Mouse (Mus musculus): Measurements from ENCODE around the gene Uchl1. TPM values are rescaled to one million over a fixed set of nuclear protein-coding genes. Genes with fewer than 3 reads are reported as not detected.

Uchl1 gene
- total and polyA plus RNA-seq, 2 experiments from 2014 or later, result 1,819 to 2,098 TPM

GRCm38 (mm10) chr5:66733556-66733955 lies 57.7 kb downstream of the Uchl1 start:
- DNase-seq (ENCODE audit: low spot score) (no peak), ATAC-seq (ENCODE audit: low FRiP score) (no peak)
- Histone ChIP-seq H3K4me2 (ENCODE audit: low read depth, low read length, poor library complexity, severe bottlenecking) (no peak overlapping the region), H3K9me3 (ENCODE audit: low read length) (no peaks in the 10 kb centered on the region), H3K4me3 (ENCODE audit: low read depth, low read length) (no peak overlapping the region), H3K27me3 (ENCODE audit: insufficient read depth, low read length) (no peaks in the 10 kb centered on the region), H3K9ac (replicated peaks; ENCODE audit: low read length, poor library complexity, severe bottlenecking) (no peak overlapping the region), H3K4me1 (ENCODE audit: insufficient read depth, low read length) (0 out of 2 replicates have a peak, but pooled peaks cover 4% of the 10 kb centered on the region), H3K36me3 (ENCODE audit: insufficient read depth, low read length) (no peaks in the 10 kb centered on the region), H3K27ac (ENCODE audit: low read depth, low read length) (no peak overlapping the region)
- 97% methylated on average over 1 of the region's 1 CpGs for WGBS
- no peak for TF ChIP-seq CTCF (IDR thresholded peaks at IDR 0.05)

Other genes starting within 250 kb of the Uchl1 start
- gene Apbb2, start 57.3 kb upstream of the Uchl1 start, total RNA-seq (2014; rRNA removed), result 60.6 and 73.7 TPM in 2 replicates
- gene Apbb2, start 57.3 kb upstream of the Uchl1 start, polyA plus RNA-seq (2015; fragmentation: Nextera tagmentation; extraction: Ambion mirVana), result 66.6 and 76.0 TPM in 2 replicates
- gene Limch1, start 69.7 kb downstream of the Uchl1 start, total RNA-seq (2014; rRNA removed), result 97.8 and 119 TPM in 2 replicates
- 46.6 and 46.7 TPM in 2 replicates for gene Limch1, start 69.7 kb downstream of the Uchl1 start, polyA plus RNA-seq (2015; fragmentation: Nextera tagmentation; extraction: Ambion mirVana)

Measured in midbrain, postnatal 0 days (tissue).